Mouse (Mus musculus): Measurements from ENCODE around the gene Gkap1.

Gkap1 gene

DNA sequence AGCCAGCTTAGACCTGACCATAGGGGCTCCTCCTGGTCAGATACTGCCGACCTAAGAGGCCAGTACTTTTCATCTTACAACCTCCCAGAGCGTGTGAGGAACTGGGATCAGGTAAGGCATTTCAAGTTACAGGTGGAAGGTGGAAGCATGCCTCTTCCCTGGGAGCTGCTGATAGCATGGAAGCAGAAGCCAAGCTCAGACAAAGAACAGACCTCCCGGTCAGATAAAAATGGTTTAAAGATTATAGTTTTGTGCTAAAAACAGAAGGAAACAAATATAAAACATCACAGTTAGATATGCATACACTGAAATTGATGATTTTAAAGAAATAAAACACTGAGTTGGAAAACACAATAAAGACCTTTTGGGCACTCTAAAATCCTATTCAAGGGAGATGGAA lies 8.6 kb downstream of the Gkap1 start:
- no peak for DNase-seq (ENCODE audit: extremely low spot score, low spot score)

DNA sequence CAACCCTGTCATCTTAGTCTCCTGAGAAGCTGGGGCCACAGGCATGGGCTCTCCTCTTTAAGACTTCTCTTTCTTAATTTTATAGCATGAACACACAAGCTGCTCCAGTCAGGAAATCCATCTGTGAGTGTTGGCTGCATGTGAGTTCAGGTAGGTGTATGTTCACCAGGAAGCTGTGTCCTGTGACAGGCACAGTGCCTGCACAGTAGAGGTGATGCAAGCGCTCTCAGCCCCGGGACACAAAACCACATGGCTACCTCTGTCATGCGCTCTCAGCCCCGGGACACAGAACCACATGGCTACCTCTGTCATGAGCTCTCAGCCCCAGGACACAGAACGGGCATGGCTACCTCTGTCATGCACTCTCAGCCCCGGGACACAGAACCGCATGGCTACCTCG lies 12.0 kb downstream of the Gkap1 start:
- no peak for DNase-seq (ENCODE audit: extremely low spot score, low spot score)

DNA sequence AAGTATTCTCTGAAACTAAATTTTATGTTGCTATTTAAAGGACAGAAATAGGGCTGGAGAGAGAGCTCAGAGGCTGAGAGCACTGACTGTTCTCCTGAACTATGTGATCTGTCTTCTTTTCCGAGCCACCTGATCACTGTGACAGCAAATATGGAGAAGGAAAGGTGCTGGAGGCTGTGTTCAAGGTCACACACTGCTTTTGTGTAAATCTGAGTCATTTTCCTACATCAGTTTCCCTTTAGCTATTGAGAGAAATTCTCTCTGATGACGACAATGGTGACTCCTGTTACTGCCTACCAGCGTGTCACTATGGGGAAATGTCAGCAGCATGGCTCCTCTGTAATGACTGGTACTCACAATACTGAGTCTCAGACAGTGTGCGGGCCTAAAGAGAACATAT lies 13.8 kb downstream of the Gkap1 start:
- DNase-seq (ENCODE audit: extremely low spot score, low spot score), result no peak

DNA sequence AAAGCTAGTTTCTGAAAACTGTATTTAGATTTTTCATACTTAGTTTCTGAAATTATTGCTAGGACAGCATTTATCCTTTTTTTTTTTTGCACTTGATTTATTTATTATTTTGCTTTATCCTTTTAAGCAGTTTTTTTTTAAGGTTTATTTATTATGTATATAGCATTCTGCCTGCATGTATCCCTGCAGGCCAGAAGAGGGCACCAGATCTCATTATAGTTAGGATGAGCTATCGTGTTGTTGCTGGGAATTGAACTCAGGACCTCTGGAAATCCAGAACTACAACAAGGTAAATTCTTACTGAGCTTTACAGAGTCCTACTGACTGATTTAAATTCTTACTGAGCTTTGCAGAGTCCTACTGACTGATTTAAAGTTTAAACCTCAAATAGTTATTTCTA lies 22.2 kb downstream of the Gkap1 start:
- DNase-seq (ENCODE audit: extremely low spot score, low spot score), result no peak

DNA sequence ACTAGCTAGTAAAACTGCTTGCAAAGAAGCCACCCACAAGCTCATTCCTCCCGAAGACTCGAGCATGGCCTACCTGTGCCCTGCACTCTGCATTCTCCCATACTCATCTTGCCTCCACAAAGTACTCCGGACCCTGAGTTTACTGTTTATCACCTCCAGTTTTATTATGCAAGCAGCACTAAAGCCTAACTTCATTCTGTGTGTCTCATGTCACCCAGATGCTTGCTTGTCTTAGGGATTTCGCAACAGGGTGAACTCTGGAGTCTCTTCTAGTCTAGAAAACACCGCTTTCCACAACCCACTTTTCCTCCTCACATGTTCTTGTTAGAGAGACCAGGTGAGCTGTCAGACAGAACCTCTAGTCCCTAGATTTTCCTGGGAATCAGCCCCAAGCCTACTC lies 26.5 kb downstream of the Gkap1 start:
- no peak for DNase-seq (ENCODE audit: extremely low spot score, low spot score)

DNA sequence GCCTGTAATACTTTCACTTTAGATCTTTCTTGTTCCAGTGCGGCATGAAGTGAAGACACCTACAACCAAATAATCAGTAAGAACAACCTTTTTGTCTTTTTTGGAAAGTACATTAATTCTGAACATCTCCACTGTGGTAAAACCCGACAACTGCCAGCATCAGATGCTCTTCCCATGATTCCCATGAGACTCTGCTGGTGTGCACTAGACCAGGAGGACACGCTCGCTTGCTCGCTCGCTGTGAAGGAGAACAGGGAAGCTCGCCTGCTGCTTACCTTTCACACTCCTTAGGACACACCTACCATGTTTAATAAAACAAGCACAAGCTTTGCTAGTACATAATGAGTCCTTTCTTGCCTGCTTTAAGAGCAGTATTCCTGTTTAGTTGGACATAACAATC lies 39.0 kb downstream of the Gkap1 start:
- DNase-seq (ENCODE audit: extremely low spot score, low spot score), result no peak

DNA sequence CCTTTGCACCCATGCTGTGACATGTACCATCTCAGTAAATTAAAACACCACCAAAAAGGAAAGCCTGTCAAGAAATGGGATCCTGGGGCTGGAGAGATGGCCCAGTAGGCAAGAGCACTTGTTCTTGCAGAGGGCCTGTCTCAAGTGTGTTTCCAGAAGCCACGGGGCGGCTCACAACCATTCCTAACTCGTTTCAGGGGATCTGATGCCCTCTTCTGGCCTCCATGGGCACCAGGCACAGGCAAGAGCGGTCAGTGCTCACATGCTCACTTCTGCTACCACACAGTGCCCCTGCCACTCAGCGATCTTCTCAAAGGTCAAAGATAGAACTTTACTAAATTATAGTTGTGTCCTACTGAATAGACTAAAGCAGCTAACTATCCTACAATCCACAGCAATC lies 42.9 kb downstream of the Gkap1 start:
- DNase-seq (ENCODE audit: extremely low spot score, low spot score), result peak; percentile 17

DNA sequence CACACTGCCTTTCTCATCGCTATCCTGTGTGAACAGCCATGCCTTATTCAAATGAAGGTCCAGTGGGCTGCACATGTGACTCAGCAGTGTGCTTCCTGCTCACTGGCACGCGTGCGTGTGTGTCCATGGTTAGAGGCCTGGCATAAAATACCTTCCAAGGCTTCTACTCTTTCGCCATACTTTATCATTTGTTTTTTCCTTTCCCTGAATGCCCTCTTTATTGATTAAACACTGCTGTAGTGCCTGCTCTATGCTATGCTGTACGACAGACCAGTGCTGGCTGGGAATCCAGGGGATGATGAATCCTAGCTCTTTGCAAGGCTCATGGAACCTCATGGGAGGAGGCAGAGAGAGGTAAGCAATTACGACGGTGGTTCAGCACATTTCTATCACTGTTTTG lies 43.4 kb downstream of the Gkap1 start:
- DNase-seq (ENCODE audit: extremely low spot score, low spot score), result no peak

DNA sequence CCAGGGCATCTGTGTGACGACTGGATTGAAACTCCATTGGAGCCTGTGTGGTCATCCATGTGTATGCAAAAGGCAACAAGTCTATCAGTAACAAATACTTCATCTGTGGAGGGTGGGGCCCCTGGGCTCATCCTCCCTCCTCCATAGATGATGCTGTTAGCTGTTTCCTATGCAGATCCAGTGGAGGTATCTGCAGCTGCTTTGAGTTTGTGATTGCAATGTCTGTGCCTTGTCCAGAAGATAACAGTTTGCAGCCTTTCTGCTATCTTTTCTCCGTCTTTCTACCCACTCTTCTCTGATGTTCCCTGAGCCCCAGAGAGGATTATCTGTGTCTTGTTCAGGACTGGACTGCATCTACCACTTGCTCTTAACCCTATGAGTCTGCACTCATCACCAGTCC lies 46.9 kb downstream of the Gkap1 start:
- DNase-seq (ENCODE audit: extremely low spot score, low spot score), result no peak

DNA sequence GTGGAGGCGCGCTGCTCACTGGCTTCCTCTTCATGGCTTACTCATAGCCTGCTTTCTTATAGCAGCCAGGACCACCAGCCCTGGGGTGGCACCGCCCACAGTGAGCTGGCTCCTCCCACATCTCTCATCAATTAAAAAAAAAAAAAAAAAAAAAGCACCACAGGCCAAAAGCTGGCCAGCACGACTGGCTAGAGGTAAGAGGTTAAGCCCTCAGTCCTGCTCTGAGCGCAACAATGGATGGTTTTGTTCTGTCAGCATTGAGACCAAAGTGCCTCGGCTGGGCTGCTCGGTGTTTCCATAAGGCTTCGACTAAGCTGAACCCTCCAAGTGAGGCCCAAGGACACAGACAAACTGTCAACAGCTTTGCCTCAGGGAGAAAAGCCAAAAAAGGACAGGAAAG lies 49.8 kb downstream of the Gkap1 start:
- no peak for DNase-seq (ENCODE audit: extremely low spot score, low spot score)

DNA sequence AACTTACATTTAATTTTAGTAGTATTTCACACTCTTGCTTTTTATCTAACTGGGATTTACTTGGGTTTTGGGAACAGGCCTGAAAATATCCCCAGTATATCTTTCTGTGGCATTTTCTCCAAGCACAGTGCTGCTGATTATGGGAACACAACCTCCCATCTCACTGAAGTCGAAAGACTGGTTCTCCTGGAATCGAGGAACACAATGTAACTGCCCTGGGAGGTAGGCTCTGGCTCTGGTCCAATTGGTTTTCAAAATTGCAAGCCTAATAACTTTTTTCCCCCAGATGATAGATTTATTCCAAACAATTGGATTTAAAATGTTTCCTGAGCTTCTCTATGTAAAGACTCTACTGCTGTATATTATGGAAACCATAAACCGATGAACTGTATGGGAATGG lies 55.3 kb downstream of the Gkap1 start:
- DNase-seq (ENCODE audit: extremely low spot score, low spot score), result no peak

DNA sequence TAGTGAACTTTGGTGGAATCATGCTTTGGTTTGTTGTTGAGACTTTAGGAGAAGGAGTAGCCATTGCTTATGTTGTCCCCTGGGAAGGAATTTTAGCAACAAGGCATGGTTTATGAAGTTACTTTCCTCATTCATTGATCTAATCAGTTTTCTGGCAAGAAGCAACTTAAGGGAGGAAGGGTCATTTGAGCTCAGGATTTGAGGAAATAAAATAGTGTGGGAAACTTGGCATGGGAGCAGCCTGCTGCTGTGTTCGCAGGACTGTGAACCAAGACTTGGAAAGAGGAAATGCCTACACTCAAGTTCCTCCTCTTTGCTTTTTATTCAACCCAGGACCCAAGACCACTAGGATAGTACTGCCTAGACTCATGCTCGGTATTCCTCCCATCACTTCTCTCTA lies 58.0 kb downstream of the Gkap1 start:
- DNase-seq (ENCODE audit: extremely low spot score, low spot score), result no peak

DNA sequence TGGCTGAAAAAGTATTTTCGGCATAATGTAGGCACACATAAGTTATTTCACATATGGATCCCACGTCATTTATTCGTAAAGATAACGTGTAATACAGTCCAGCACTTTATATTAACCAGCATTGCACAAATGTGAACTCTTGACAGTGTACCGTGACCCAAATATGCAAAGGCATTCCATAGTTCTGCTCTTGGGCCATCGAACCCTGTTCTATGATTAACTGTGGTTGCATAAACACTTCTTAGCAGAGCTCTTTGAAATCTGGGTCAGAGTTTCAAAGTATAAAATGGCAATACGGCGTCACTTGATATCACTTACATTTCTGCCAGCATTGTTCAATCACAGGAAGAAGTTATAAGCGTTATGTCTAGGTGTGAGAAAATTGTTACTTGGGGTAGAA lies 59.1 kb downstream of the Gkap1 start:
- DNase-seq (ENCODE audit: extremely low spot score, low spot score), result no peak

DNA sequence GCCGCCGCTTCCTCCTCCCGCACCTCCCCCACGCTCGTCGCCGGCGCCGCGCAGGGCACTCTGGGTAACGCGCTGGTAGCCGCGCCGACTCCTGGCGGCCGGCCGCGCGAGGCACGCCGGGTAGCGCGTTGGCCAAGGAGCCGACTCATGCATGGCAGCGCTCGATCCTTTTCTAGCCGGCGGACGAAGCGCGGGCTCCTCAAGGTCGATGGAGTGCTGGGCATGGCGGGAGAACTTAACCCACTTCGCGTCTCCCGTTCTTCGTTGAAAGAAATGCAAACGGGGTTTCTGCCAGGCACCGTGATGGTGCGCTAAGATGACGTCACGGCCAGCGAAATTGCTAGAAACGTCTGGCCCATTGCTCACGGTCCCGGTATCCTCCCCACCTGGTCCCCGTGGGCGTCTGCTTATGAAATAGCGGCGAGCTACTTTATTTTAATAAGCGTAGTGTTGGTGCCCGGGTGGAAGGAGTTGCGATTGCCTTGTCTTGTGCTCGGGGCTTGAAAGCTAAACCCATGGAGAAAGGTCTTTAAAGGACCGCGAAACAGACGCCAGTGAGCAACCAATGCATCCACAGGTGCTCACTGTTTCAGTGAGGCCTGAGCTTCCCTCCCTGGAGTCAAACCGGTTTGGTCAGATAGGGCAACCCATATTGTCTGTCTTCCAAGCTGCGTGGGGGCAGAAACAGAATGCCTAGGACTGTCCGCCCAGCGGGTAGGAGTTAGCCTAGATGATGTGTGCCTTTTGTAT lies 59.7 kb downstream of the Gkap1 start, which contains the start of gene Ubqln1:
Gene Ubqln1, minus strand, starts transcription at position 62 of the 750 bp plus-strand sequence.
- peak; percentile 90 for DNase-seq (ENCODE audit: extremely low spot score, low spot score)

DNA sequence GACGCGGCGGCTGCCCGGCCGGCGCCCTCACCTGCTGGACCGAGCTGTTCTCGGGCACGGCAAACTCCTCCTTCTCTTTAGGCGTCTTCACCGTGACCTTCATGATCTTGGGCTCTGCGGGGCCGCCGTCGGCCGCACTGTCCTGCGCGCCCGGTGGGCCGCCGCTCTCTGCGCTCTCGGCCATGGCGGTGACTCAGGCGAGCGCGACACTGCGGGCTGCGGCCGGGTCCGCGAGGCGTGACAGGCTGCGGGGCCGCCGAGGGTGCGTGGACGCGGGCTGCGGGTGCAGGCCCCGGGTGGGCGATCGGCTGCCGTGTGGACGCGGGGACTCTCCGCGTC lies 60.3 kb downstream of the Gkap1 start:
- no peak for DNase-seq (ENCODE audit: extremely low spot score, low spot score)

DNA sequence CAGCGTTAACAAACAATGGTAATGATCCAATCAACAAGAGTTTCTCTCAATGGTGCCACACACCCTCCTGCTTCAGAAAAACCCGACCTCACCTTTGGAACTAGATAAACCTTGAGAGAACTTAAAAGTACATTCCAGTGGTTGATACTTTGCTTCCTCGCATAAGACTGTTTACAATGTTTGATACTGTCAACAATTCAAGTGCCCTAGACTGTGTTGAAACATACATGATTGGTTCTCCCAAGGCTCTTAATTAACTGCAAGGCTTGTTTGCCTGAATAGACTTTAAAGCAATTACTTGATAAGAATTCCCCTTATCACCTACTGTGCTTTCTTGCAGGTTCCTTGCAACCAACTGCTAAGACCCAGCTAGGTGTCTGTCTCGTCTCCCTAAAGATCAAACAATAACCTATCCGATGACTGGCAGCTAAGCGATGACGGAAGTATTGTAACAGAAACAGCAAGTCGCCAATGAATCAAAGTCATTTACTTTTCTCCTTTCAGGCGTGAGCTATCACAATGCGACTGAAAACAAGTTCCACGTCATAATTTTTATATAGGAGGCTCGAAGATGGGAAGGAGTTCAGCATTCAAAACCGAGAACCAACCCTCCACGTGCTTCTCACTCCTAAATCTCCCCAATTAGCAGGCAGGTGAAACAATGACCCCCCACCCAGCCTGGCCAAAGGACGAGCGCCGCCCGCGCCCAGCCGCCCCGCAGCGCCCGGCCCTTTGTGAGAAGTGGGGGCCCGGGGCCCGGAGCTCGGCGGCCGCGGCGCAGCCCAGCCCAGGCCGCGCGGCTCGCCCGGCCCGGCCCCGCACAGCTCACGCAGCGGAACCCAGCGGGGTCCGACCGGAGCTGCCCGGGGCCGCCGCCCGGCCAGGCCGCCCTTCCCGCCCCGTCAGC lies 60.9 kb downstream of the Gkap1 start:
- DNase-seq (ENCODE audit: extremely low spot score, low spot score), result peak; percentile 19

DNA sequence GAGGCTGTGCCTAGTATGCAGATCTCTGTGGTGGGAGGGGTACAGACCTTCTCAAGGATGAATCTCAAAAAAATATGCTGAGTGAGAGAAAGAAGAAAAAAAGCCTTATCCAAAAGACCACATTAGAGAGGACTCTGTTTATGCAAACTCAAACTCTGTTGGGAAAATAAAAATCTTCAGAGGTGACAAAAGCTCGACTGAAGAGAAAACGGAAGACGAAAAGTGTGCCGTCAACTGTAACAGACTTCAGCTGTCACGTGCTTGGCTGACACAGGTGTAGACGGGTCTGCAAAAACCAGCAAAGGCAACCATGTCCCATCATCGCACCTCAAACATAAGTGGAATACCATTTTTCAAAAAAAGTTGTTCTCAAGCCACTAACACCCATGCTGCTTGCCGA lies 61.7 kb downstream of the Gkap1 start:
- no peak for DNase-seq (ENCODE audit: extremely low spot score, low spot score)

DNA sequence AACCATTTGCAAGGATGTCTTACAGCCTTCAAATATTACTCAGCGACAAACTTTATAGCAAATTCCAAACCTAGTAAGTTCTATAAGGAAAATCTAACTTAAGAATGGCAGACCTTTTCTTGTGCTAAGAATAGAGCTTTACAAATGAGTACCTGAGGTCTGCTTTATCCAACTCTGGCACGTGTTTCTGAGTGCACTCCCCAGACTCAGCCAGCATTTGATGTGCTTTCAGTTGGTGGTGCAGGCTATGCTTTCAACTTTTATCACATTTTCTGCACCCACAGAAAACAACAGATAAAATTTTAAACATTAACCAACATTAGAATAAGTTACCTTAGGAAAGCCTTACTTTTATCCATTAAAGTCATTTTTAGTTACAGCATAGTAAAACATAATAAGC lies 63.0 kb downstream of the Gkap1 start:
- DNase-seq (ENCODE audit: extremely low spot score, low spot score), result no peak

DNA sequence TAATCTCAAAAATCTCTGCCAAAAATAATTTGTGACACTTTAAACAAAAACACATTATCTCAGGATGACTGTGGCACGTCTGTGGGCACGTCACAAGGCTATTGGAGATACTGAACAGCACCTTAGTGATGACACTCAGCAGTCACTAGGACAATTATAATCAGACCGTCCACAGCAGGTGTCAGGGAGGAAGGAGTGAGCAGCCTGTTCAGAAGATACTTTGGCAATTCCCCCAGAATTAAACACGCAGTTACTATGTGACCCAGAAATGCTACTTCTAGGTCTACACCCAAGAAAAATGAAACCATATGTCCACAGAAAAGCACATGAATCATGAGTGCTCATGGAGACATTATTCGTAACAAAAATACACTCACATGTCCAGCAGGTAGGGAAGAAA lies 65.1 kb downstream of the Gkap1 start:
- DNase-seq (ENCODE audit: extremely low spot score, low spot score), result no peak

DNA sequence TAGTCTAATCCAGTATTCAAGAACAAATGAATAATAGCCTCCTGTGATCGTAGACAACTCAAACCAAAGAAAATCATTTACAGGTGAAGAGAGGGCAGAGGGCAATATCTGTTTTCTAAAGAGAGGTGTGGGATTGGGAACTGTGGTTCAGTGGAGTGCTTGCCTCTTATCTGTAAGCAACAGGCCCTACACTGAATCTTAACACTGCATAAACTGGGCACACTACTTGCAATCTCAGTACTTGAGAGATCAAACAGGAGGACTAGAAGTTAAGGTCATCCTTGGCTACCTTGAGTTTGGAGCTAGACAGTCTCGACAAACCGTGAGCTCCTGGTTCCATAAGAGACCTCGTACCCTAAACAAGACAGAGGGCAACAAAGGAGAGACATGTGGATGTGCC lies 69.4 kb downstream of the Gkap1 start:
- DNase-seq (ENCODE audit: extremely low spot score, low spot score), result no peak

DNA sequence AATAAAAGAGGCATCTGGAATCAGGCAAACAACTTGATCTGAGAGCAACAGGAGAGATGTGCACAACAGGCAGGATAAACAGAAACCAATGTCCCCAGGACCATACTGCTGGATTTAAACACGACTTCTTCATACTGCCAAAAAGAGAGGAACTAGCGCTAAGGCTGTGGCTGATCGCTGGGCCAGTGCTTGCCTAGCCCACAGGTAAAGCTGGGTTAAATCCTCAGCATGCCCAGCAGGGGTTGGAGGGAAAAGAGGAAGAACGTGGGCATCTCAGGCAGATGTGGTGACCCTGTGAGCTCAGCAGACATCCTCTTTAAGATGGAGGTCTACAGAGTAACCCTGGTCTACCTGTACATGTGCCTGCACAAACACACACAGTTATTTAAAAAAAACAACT lies 70.5 kb downstream of the Gkap1 start:
- no peak for DNase-seq (ENCODE audit: extremely low spot score, low spot score)

DNA sequence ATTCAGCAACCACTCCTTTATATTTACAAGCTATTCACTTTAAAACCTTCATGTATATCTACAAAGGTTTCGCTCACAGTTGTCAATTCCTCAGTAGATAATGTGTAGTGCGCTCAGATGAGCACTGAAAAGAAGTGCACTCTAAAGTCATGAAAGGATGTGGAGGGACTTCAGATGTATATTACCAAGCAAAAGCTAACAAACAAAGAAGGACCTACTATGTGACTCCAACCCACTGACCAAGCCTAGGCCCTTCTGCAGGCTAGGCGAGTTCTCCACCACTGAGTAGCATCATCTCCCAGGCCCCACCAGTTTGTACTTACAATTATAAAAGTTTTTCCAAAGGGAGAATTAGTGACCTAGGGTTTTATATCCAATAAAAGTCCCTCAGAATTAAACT lies 71.3 kb downstream of the Gkap1 start:
- no peak for DNase-seq (ENCODE audit: extremely low spot score, low spot score)

DNA sequence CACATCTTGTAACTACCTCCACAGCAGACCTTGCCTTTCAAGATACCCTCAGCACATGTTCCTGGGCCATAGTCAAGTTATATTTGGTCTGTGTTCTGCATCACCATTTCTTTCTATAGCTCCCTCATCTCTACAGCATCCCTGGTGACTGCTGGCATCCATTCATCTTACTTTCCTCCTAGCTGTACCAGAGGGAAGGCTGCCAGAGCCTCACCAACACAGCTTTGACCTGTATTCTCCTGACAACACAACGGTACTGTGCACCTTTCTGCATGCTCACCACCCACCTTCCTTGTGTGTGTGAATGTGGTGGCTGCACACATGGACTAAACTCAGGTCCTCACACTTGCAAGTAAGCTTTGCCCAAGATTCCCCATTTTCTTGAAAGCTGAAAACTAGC lies 72.6 kb downstream of the Gkap1 start:
- DNase-seq (ENCODE audit: extremely low spot score, low spot score), result no peak

Data from neural tube, embryonic 10.5 days (tissue).